Mouse (Mus musculus): ENCODE measurements around the gene Spef1. TPM values are rescaled to one million over a fixed set of nuclear protein-coding genes. Genes with fewer than 3 reads are reported as not detected.

The Spef1 gene
- total and polyA plus RNA-seq, 2 experiments from 2014 or later: 10.2 to 19.3 TPM

DNA sequence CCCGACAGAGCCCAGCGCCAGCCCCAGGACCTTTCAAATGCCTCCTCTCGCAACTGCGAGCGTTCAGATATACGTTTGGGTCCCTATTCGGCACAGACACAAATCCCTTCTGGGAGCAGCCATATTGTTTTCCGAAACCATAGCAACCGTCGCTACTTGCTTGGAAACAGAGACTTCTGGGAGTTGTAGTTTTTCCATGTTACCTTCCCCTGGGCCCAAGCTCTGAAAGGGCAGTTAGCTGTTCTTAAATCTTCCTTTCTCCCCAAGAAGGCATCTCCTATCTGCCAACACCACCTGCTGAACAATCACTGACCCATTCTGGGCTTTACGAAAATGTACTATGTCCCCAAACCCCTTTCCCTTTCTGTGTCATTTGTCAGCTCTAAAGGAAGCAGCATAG lies 12.4 kb downstream of the Spef1 start:
- ATAC-seq (ENCODE audit: low FRiP score) (0 out of 2 replicates have a peak, but pooled peaks have one; percentile 10), DNase-seq (ENCODE audit: low spot score) (peak; percentile 91)
- Histone ChIP-seq H3K27me3 (ENCODE audit: insufficient read depth, low read length) (peaks cover 11% of the 10 kb centered on the region), H3K4me2 (ENCODE audit: low read depth, low read length, poor library complexity, severe bottlenecking) (peak overlapping the region; percentile 96), H3K36me3 (ENCODE audit: insufficient read depth, low read length) (no peaks in the 10 kb centered on the region; the same call in 1 of the 2 replicates), H3K9ac (replicated peaks; ENCODE audit: low read length, poor library complexity, severe bottlenecking) (peak overlapping the region; percentile 46; the same call in 1 of the 2 replicates), H3K4me1 (ENCODE audit: insufficient read depth, low read length) (peaks cover 34% of the 10 kb centered on the region), H3K27ac (ENCODE audit: low read depth, low read length) (no peak overlapping the region), H3K9me3 (ENCODE audit: low read length) (no peaks in the 10 kb centered on the region), H3K4me3 (ENCODE audit: low read depth, low read length) (peak overlapping the region; percentile 46)
- 5% methylated on average over 11 of the region's 11 CpGs for WGBS
- no peak for TF ChIP-seq CTCF (IDR thresholded peaks at IDR 0.05)

DNA sequence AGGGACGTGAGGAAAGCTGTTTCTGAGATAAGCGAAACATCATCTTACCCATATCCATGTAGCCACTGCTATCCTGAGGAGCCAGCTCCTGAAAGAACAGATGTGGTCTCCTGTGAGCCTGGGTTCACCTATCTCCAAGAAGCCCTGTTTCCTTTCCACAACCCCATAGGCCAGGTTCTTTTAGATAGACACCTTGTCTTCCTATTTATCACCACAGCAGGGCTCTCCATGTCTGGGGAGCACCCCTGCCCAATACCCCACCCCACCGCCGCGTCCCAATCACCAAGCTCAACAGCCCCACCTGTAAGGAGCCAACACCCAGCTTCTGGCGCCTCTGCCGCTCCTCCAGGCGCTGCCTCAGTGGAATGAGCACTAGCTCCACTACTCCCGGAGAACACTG lies 14.8 kb downstream of the Spef1 start:
- TF ChIP-seq CTCF (IDR thresholded peaks at IDR 0.05): no peak
- WGBS: 62% methylated on average over 9 of the region's 9 CpGs
- peaks cover 18% of the 10 kb centered on the region for H3K4me1 ChIP-seq (ENCODE audit: insufficient read depth, low read length)
- H3K9ac ChIP-seq (replicated peaks; ENCODE audit: low read length, poor library complexity, severe bottlenecking): no peak overlapping the region
- no peak overlapping the region for H3K4me3 ChIP-seq (ENCODE audit: low read depth, low read length)
- ATAC-seq (ENCODE audit: low FRiP score): no peak
- no peak overlapping the region for H3K27ac ChIP-seq (ENCODE audit: low read depth, low read length)
- H3K4me2 ChIP-seq (ENCODE audit: low read depth, low read length, poor library complexity, severe bottlenecking): no peak overlapping the region
- no peaks in the 10 kb centered on the region for H3K9me3 ChIP-seq (ENCODE audit: low read length)
- H3K27me3 ChIP-seq (ENCODE audit: insufficient read depth, low read length): peaks cover 11% of the 10 kb centered on the region
- no peak for DNase-seq (ENCODE audit: low spot score)
- no peaks in the 10 kb centered on the region; the same call in 1 of the 2 replicates for H3K36me3 ChIP-seq (ENCODE audit: insufficient read depth, low read length)

DNA sequence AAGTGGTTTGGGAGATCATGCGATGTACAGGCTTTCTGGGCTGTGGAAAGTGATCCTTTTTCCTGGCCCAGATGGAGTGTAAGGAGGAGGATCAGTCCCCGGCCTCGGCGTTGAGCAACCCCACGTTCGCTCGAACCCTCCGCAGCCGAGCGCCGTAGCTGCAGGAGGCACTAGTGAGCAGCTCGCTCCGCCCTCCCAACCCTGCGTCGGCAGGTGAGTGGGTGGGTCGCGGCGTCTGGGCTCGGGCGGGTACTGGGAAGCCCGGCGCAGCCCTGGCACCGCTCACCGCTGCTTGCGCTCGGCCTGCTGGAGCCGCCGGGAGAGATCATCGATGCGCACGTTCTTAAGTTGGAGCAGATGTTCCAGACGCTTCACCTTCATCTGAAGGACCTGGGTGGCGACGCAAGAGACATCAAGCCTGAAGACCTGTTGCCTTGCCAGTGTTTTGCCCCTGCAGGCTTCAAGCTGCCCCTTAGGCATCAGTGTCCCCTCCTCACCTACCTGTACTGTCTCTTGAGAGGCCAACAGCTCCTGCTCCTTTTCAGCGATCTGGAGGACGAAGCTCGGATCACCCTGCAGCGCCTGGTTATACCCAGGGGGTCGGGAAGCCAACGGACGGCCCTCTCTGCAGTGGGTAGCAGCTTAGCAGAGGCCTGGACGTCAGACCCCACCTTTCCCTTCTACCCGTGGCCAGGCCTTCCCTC lies 15.5 kb downstream of the Spef1 start:
- Histone ChIP-seq H3K27ac (ENCODE audit: low read depth, low read length) (no peak overlapping the region), H3K36me3 (ENCODE audit: insufficient read depth, low read length) (no peaks in the 10 kb centered on the region; the same call in 1 of the 2 replicates), H3K27me3 (ENCODE audit: insufficient read depth, low read length) (peaks cover 11% of the 10 kb centered on the region), H3K4me3 (ENCODE audit: low read depth, low read length) (no peak overlapping the region), H3K9ac (replicated peaks; ENCODE audit: low read length, poor library complexity, severe bottlenecking) (0 out of 2 replicates have a peak overlapping the region, but pooled peaks have one; percentile 8), H3K9me3 (ENCODE audit: low read length) (no peaks in the 10 kb centered on the region), H3K4me2 (ENCODE audit: low read depth, low read length, poor library complexity, severe bottlenecking) (peak overlapping the region; percentile 28), H3K4me1 (ENCODE audit: insufficient read depth, low read length) (peaks cover 12% of the 10 kb centered on the region)
- WGBS: 25% methylated on average over 43 of the region's 43 CpGs
- ATAC-seq (ENCODE audit: low FRiP score): no peak
- no peak for TF ChIP-seq CTCF (IDR thresholded peaks at IDR 0.05)
- no peak for DNase-seq (ENCODE audit: low spot score)

DNA sequence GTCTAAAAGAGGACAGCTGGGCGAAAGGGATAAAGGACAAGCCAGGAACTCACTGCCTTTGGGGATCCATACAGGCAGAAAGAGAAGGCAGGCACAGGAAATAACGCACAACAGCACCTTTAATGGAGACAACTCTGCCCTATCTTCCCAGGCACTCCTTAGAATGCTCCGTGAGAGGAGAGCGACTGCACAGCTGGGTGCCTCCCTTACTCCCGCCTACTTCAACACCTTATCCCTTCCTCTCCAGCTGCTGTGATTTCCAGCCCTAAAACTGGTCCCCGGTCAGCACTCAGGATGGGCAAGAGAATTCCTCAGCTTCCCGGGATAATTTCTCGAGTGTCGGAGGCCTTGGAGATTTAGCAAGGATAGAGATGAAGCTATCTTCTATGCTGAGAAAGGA lies 16.1 kb downstream of the Spef1 start:
- H3K4me1 ChIP-seq (ENCODE audit: insufficient read depth, low read length): peaks cover 9% of the 10 kb centered on the region
- H3K27ac ChIP-seq (ENCODE audit: low read depth, low read length): no peak overlapping the region
- H3K9me3 ChIP-seq (ENCODE audit: low read length): no peaks in the 10 kb centered on the region
- H3K9ac ChIP-seq (replicated peaks; ENCODE audit: low read length, poor library complexity, severe bottlenecking): no peak overlapping the region
- no peak for TF ChIP-seq CTCF (IDR thresholded peaks at IDR 0.05)
- H3K27me3 ChIP-seq (ENCODE audit: insufficient read depth, low read length): peaks cover 11% of the 10 kb centered on the region
- H3K4me2 ChIP-seq (ENCODE audit: low read depth, low read length, poor library complexity, severe bottlenecking): no peak overlapping the region
- 29% methylated on average over 9 of the region's 9 CpGs for WGBS
- ATAC-seq (ENCODE audit: low FRiP score): no peak
- DNase-seq (ENCODE audit: low spot score): no peak
- H3K4me3 ChIP-seq (ENCODE audit: low read depth, low read length): no peak overlapping the region
- no peaks in the 10 kb centered on the region; the same call in 1 of the 2 replicates for H3K36me3 ChIP-seq (ENCODE audit: insufficient read depth, low read length)

DNA sequence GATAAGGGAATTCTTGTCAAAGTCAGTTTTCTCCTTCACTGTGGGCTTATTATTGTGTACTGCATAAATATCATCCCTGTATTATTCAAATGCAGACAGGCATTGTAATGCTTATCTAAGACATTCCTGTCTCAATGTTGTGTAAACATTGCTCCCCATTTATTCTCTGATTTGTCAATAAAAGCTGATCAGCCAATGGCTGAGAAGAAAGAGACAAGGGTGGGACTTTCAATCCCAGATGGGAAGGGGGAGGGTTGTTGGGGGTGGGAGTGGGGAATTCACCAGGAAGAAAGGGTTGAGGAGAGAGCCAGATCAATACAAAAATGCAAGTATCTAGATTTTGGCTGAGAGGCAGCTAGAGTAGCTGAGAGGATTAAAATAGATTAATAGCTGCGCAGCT lies 18.2 kb downstream of the Spef1 start:
- TF ChIP-seq CTCF (IDR thresholded peaks at IDR 0.05): no peak
- no peak overlapping the region for H3K4me3 ChIP-seq (ENCODE audit: low read depth, low read length)
- no peak overlapping the region for H3K27ac ChIP-seq (ENCODE audit: low read depth, low read length)
- 68% methylated on average over 1 of the region's 1 CpGs for WGBS
- ATAC-seq (ENCODE audit: low FRiP score) (no peak), DNase-seq (ENCODE audit: low spot score) (no peak)
- no peak overlapping the region for H3K9ac ChIP-seq (replicated peaks; ENCODE audit: low read length, poor library complexity, severe bottlenecking)
- H3K9me3 ChIP-seq (ENCODE audit: low read length): no peaks in the 10 kb centered on the region
- no peak overlapping the region for H3K4me2 ChIP-seq (ENCODE audit: low read depth, low read length, poor library complexity, severe bottlenecking)
- peaks cover 1% of the 10 kb centered on the region; the same call in 1 of the 2 replicates for H3K4me1 ChIP-seq (ENCODE audit: insufficient read depth, low read length)
- H3K36me3 ChIP-seq (ENCODE audit: insufficient read depth, low read length): no peaks in the 10 kb centered on the region; the same call in 1 of the 2 replicates
- H3K27me3 ChIP-seq (ENCODE audit: insufficient read depth, low read length): peaks cover 11% of the 10 kb centered on the region

DNA sequence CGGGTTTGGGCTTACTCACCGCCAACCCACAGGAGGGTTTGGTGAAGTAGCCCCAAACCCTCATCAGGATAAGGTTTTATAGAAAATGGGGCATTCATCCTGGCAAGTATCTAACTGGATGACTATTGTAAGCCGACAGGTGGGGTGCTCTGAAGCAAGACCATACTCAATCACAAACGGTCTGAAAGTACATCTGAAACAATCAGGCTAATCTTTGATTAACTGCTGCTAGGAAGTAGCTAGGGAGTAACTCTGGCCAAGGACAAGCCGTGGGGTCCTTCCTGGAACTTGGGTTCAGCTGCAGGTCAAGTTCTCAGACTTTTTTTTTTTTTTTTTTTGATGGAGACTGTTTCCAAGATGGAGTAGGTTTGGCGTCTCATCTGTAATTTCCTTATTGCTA lies 19.1 kb downstream of the Spef1 start:
- 87% methylated on average over 6 of the region's 6 CpGs for WGBS
- no peaks in the 10 kb centered on the region for H3K4me1 ChIP-seq (ENCODE audit: insufficient read depth, low read length)
- no peak overlapping the region for H3K4me3 ChIP-seq (ENCODE audit: low read depth, low read length)
- no peak overlapping the region for H3K27ac ChIP-seq (ENCODE audit: low read depth, low read length)
- DNase-seq (ENCODE audit: low spot score) (no peak), ATAC-seq (ENCODE audit: low FRiP score) (no peak)
- no peaks in the 10 kb centered on the region; the same call in 1 of the 2 replicates for H3K36me3 ChIP-seq (ENCODE audit: insufficient read depth, low read length)
- no peak for TF ChIP-seq CTCF (IDR thresholded peaks at IDR 0.05)
- H3K9me3 ChIP-seq (ENCODE audit: low read length): no peaks in the 10 kb centered on the region
- no peak overlapping the region for H3K9ac ChIP-seq (replicated peaks; ENCODE audit: low read length, poor library complexity, severe bottlenecking)
- peaks cover 11% of the 10 kb centered on the region for H3K27me3 ChIP-seq (ENCODE audit: insufficient read depth, low read length)
- no peak overlapping the region for H3K4me2 ChIP-seq (ENCODE audit: low read depth, low read length, poor library complexity, severe bottlenecking)
